Mouse (Mus musculus): Measurements from ENCODE around the gene Dnaja4.

- no peak for TF ChIP-seq CTCF (IDR thresholded peaks at IDR 0.05; ENCODE audit: insufficient read depth, low read length)
- TF ChIP-seq POLR2A (IDR thresholded peaks at IDR 0.05; ENCODE audit: borderline replicate concordance, extremely low read depth, low read depth, low read length), result no peak
Observed at GRCm38 (mm10) chr9:54752944-54753295, 54.2 kb downstream of the Dnaja4 start.
